Mouse (Mus musculus): ENCODE measurements around the gene Fbxw25.
"Not testable (repeated sequence)": the region's sequence is repeated elsewhere in the genome, so short reads cannot be mapped to it uniquely, and the experiment has no call there.

Fbxw25 gene

DNA sequence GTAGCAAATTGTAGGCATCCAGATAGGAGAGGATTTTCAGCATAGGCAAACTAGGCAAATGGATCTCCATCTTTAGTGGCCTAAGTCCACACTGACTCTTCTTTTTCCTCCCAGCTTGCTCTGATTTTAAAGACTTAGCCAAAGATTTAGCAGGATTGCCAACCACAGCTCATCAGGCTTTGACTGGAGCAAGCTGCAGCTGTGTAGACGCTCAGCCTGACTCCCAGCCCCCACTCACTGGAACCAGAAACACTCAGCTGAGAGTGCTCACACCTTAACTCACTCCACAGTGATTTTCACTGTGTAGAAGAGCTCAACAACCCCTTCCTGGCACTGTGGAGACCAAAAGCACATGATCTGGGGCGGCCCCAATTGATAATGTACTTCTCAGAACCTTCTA, at the start of gene Fbxw25:
Gene Fbxw25 (minus strand): TSS at position 101 of the 400 bp plus-strand sequence.
- not testable (repeated sequence) for DNase-seq (ENCODE audit: inconsistent ontology term)

DNA sequence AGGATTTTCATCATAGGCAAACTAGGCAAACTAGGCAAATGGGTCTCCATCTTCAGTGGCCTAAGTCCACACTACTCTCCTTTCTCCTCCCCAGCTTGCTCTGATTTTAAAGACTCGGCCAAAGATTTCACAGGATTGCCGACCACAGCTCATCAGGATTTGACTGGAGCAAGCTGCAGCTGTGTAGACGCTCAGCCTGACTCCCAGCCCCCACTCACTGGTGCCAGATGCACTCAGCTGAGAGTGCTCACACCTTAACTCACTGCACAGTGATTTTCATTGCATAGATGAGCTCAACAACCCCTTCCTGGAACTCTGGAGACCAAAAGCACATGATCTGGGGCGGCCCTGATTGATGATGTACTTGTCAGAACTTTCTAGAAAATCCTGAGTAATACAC, 38.1 kb upstream of the Fbxw25 start, which contains the start of gene Fbxw18:
Gene Fbxw18 (minus strand): TSS at position 101 of the 400 bp plus-strand sequence.
- DNase-seq (ENCODE audit: inconsistent ontology term) = not testable (repeated sequence)

DNA sequence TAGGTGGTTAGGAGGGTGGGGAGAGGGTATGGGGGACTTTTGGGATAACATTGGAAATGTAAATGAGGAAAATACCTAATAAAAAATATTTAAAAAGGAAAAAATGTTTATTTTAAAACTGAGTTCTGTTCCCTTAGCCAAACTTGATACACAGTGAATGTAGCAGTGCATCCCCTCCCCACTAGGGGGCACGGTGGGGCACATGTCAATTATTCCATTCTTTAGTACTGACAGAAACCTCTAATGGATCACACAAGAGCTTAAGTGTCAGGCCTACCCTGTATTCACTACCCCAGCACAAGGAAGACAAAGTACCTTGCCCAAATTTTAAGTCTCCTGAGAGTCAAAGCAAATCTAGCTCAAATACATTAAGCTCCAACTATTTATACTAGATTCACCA, 20.8 kb upstream of the Fbxw25 start:
- DNase-seq (ENCODE audit: inconsistent ontology term) = peak; percentile 59

DNA sequence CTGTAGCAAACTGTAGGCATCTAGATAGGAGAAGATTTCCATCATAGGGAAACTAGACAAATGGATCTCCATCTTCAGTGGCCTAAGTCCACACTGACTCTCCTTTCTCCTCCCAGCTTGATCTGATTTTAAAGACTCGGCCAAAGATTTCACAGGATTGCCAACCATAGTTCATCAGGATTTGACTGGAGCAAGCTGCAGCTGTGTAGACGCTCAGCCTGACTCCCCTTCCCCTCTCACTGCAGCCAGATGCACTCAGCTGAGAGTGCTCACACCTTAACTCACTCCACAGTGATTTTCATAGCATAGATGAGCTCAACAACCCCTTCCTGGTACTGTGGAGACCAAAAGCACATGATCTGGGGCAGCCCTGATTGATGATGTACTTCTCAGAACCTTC, 38.5 kb downstream of the Fbxw25 start, which contains the start of gene Fbxw24:
Gene Fbxw24 (minus strand): TSS at position 101 of the 400 bp plus-strand sequence.
- not testable (repeated sequence) for DNase-seq (ENCODE audit: inconsistent ontology term)

DNA sequence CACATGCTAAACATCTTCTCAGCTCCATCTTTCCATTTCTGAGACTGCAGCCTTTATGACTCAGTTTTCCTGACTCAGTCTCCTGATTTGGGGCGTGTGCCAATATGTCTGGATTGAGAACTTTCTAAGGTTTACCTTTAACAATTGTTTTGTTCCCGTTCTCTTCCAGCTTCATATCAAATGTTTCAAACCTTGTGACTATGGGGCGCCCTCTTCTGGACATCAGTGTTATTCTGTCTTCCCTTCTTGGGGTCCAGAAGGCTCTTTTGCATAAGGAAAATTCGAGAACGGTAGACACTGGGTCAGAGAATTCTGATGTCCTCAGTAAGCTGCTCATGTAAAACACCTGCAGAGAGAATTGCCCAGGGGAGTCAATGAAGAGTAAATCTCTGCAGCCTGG, 57.6 kb downstream of the Fbxw25 start:
- DNase-seq (ENCODE audit: inconsistent ontology term) = peak; percentile 2

DNA sequence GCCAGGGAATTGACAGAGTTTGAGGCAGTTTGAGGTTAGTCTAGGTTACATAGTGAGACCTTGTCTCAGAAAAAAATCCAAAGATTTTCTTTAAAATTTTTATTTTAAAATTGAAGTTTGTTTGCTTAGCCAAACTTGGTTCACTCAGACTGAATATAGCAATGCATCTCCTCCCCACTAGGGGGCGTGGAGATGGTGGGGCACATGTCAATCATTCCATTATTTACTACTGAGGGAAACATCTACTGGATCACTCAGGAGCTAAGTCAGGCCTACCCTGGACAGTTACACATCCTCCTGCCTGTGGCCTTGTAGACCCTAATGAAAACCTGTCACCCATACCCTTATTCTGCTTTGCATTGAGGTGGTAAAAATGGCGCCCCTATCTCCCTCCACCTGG, 62.3 kb downstream of the Fbxw25 start:
- DNase-seq (ENCODE audit: inconsistent ontology term) = not testable (repeated sequence)

DNA sequence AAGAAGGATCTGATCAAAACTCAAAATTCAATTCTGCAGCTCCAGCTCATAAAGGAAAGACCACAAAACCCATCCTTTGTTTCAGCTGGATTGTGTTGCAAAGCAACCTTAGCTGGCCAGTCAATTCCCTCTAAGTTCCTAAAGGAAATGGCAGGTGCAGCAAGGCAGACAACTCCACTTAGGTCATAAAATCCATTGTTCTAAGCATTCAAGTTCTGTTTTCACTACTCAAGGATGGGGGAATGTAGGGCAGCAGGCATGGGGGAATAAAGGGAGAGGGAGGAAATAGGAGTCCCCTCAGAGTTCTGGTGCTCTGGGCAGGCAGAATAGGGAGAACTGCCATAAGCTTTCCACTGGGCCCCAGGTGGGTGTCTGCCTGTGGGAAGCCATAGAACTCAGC, 67.2 kb downstream of the Fbxw25 start:
- no peak for DNase-seq (ENCODE audit: inconsistent ontology term)
